Mouse (Mus musculus) MEL (cell line): ENCODE measurements around the gene Fam234b. TPM values are rescaled to one million over a fixed set of nuclear protein-coding genes. Genes with fewer than 3 reads are reported as not detected.

Experiments used
- DNase-seq: peaks from one replicate; pipeline ENCODE4 v3.0.0; 2011; ENCODE audit warnings: low read depth, low spot score
- H3K27ac ChIP-seq: 2 replicates; pipeline ENCODE4 v1.5.1; 2012; ENCODE audit warnings: low read depth, mild to moderate bottlenecking, control low read depth, low read length, moderate library complexity; ENCODE audit not compliant: control insufficient read depth
- H3K27me3 ChIP-seq, 2 experiments: fragments of 150-350 bp in 1 of 2; sonication (generic) in 1 of 2; 2 replicates each; pipeline ENCODE4 v1.6.1; 2012; ENCODE audit warnings: low read length in 2 of 2, mild to moderate bottlenecking in 2 of 2, improper control_type of control experiment in 1 of 2, moderate library complexity in 1 of 2; ENCODE audit not compliant: insufficient read depth in 2 of 2, control insufficient read depth in 1 of 2
- H3K36me3 ChIP-seq, 2 experiments: 2 replicates each; pipeline ENCODE4 v1.6.1; 2012 to 2014; ENCODE audit warnings: low read length in 2 of 2, improper control_type of control experiment in 1 of 2, inconsistent platforms in 1 of 2, mild to moderate bottlenecking in 1 of 2; ENCODE audit not compliant: insufficient read depth in 2 of 2, control insufficient read depth in 1 of 2
- H3K4me1 ChIP-seq, 2 experiments: fragments of 150-350 bp in 1 of 2; sonication (generic) in 1 of 2; 2 replicates each; pipeline ENCODE4 v1.6.1; 2012; ENCODE audit warnings: low read length in 2 of 2, improper control_type of control experiment in 1 of 2, mild to moderate bottlenecking in 1 of 2; ENCODE audit not compliant: insufficient read depth in 2 of 2, control insufficient read depth in 1 of 2
- H3K4me3 ChIP-seq, 2 experiments: fragments of 150-350 bp in 1 of 2; sonication (generic) in 1 of 2; 2 replicates each; pipeline ENCODE4 v1.5.1; 2012; ENCODE audit warnings: low read depth in 2 of 2, low read length in 2 of 2, mild to moderate bottlenecking in 2 of 2, moderate library complexity in 2 of 2, control low read depth in 1 of 2, improper control_type of control experiment in 1 of 2; ENCODE audit not compliant: control insufficient read depth in 1 of 2, insufficient read depth in 1 of 2
- H3K79me2 ChIP-seq: 2 replicates; pipeline ENCODE4 v1.6.1; 2012; ENCODE audit warnings: mild to moderate bottlenecking, low read length, moderate library complexity; ENCODE audit not compliant: control insufficient read depth, poor library complexity, insufficient read depth
- H3K9ac ChIP-seq: 2 replicates; pipeline ENCODE4 v1.6.1; 2012; ENCODE audit warnings: low read depth, mild to moderate bottlenecking, control low read depth, low read length, moderate library complexity; ENCODE audit not compliant: control insufficient read depth, poor library complexity, severe bottlenecking
- H3K9me3 ChIP-seq: fragments of 150-350 bp; sonication (generic); replicated peaks from 2 replicates; pipeline ENCODE4 v1.6.1; 2012; ENCODE audit warnings: mild to moderate bottlenecking, low read length, improper control_type of control experiment, moderate library complexity; ENCODE audit not compliant: insufficient read depth
- CTCF ChIP-seq, 3 experiments: IDR thresholded peaks in 2 of 3; conservative IDR thresholded peaks in 1 of 3; 2 replicates each; pipeline ENCODE4 v1.5.1; 2011 to 2012; ENCODE audit warnings: low read length in 3 of 3, low read depth in 2 of 3, mild to moderate bottlenecking in 2 of 3, improper control_type of control experiment in 1 of 3, inconsistent platforms in 1 of 3, mixed read lengths in 1 of 3, moderate library complexity in 1 of 3; ENCODE audit not compliant: control insufficient read depth in 1 of 3, insufficient read depth in 1 of 3, poor library complexity in 1 of 3, severe bottlenecking in 1 of 3
- GATA1 ChIP-seq: IDR thresholded peaks from 2 replicates; pipeline ENCODE4 v1.6.1; 2011; ENCODE audit warnings: low read depth, low read length, improper control_type of control experiment
- JUND ChIP-seq: IDR thresholded peaks from 2 replicates; pipeline ENCODE4 v1.6.1; 2011; ENCODE audit warnings: low read depth, mild to moderate bottlenecking, improper control_type of control experiment, low read length
- KAT2A ChIP-seq: conservative IDR thresholded peaks from 2 replicates; pipeline ENCODE4 v1.6.1; 2012; ENCODE audit warnings: low read depth, low read length, improper control_type of control experiment, inconsistent platforms
- MAFK ChIP-seq: IDR thresholded peaks from 2 replicates; pipeline ENCODE4 v1.6.1; 2011; ENCODE audit warnings: low read depth, mild to moderate bottlenecking, low read length, improper control_type of control experiment, borderline replicate concordance
- NELFE ChIP-seq: IDR thresholded peaks from 2 replicates; pipeline ENCODE4 v1.6.1; 2011; ENCODE audit warnings: low read depth, low read length, improper control_type of control experiment
- NRF1 ChIP-seq: IDR thresholded peaks from 2 replicates; pipeline ENCODE4 v1.6.1; 2014; ENCODE audit warnings: low read depth, mild to moderate bottlenecking, inconsistent platforms, low read length, improper control_type of control experiment, moderate library complexity; ENCODE audit not compliant: poor library complexity, insufficient read depth, severe bottlenecking
- POLR2A ChIP-seq, 2 experiments: IDR thresholded peaks; 2 replicates each; pipeline ENCODE4 v1.6.1; 2011 to 2012; ENCODE audit warnings: low read length in 2 of 2, mild to moderate bottlenecking in 2 of 2, control low read depth in 1 of 2, improper control_type of control experiment in 1 of 2, low read depth in 1 of 2, moderate library complexity in 1 of 2; ENCODE audit not compliant: control insufficient read depth in 1 of 2, insufficient read depth in 1 of 2, poor library complexity in 1 of 2
- SIN3A ChIP-seq: IDR thresholded peaks from 2 replicates; pipeline ENCODE4 v1.6.1; 2012; ENCODE audit warnings: low read length, improper control_type of control experiment, inconsistent platforms
- SMC3 ChIP-seq: IDR thresholded peaks from 2 replicates; pipeline ENCODE4 v1.6.1; 2011; ENCODE audit warnings: low read depth, low read length, improper control_type of control experiment
- TBP ChIP-seq: IDR thresholded peaks from 2 replicates; pipeline ENCODE4 v1.8.0; 2011; ENCODE audit warnings: low read depth, low read length, improper control_type of control experiment
- TCF12 ChIP-seq: IDR thresholded peaks from 2 replicates; pipeline ENCODE4 v1.6.1; 2014; ENCODE audit warnings: low read depth, mild to moderate bottlenecking, inconsistent platforms, low read length, improper control_type of control experiment, moderate library complexity
- USF1 ChIP-seq: IDR thresholded peaks from 2 replicates; pipeline ENCODE4 v1.6.1; 2014; ENCODE audit warnings: low read depth, mild to moderate bottlenecking, inconsistent platforms, low read length, improper control_type of control experiment, moderate library complexity
- polyA plus RNA-seq, 2 experiments: library from polyadenylated mRNA; stranded (reverse) in 1 of 2; unstranded in 1 of 2; fragments of >175 nt in 1 of 2; fragments of >200 nt in 1 of 2; gene quantifications; 2 replicates each; pipeline versions ENCODE4 v1.2.1 to v1.2.4; 2012; ENCODE audit warnings: low replicate concordance in 2 of 2, low read depth in 1 of 2; ENCODE audit not compliant: insufficient read length in 2 of 2, insufficient read depth in 1 of 2, missing spikeins in 1 of 2
- total RNA-seq: library from RNA; depleted of rRNA; stranded (reverse); fragments of 300-350 nt; gene quantifications from 2 replicates; pipeline ENCODE4 v1.2.3, GENCODE M21; 2012

The Fam234b gene
- total and polyA plus RNA-seq, 3 experiments = 12.2 to 20.5 TPM; not detected in 1

DNA sequence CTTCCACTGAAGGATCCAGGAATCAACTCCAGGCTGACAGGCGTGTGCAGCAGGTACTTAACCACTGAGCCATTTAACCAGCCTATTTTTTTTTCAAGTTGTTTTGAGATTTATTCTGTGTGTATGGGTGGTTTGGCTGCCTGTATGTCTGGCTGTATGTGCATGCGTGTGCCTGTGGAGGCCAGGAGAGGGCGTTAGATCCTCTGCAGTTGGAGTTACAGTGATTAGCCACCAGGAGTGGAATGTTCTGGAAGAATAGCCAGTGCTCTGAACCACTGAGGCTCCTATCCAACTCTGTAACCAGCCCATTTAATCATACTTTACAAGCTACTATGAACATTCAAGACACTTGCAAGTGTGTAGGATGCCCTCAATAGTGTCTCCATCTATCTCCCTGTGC is 38.8 kb downstream of the Fam234b start:
- no peak overlapping the region for H3K4me3 ChIP-seq
- H3K4me1 ChIP-seq = no peaks in the 10 kb centered on the region
- no peaks in the 10 kb centered on the region for H3K27me3 ChIP-seq
- TF ChIP-seq TCF12 (no peak), CTCF (IDR thresholded peaks at IDR 0.05 in 2 of 3, conservative IDR thresholded peaks at IDR 0.05 in 1 of 3; ENCODE audit: control insufficient read depth in 1 of 3, insufficient read depth in 1 of 3, low read depth in 2 of 3, low read length in 3 of 3, poor library complexity in 1 of 3, severe bottlenecking in 1 of 3) (peak in 2 of 3 experiments; percentile 13 to 14; a peak in 1 of 6 replicates)
- H3K79me2 ChIP-seq = no peaks in the 10 kb centered on the region
- no peak for DNase-seq
- H3K36me3 ChIP-seq = no peaks in the 10 kb centered on the region; a peak in 1 of 4 replicates
- H3K9ac ChIP-seq = no peak overlapping the region
- no peak overlapping the region for H3K27ac ChIP-seq
- H3K9me3 ChIP-seq = no peaks in the 10 kb centered on the region

DNA sequence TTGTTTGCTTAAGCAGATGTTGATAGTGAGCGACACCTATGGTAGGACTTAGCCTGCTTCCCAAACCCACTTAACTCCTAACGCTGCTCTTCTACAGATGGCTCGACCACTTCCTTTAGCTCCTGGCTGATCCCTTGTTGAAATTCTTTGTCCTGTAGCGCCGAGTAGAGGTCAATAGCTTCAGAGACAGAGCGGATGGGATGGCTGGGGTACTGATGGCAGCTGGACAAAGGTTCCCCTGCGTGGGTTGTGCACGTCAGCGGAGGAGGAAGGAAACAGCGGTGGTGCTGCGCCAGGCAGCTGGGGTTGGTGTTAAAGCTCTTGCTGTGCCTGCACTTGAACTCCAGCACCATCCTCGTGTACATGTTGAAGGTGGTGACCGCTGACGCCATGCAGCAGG is 39.5 kb downstream of the Fam234b start:
- no peak overlapping the region for H3K4me3 ChIP-seq
- no peaks in the 10 kb centered on the region for H3K9me3 ChIP-seq
- H3K9ac ChIP-seq = no peak overlapping the region
- no peaks in the 10 kb centered on the region for H3K4me1 ChIP-seq
- no peaks in the 10 kb centered on the region for H3K79me2 ChIP-seq
- no peak for DNase-seq
- no peaks in the 10 kb centered on the region; a peak in 1 of 4 replicates for H3K36me3 ChIP-seq
- no peaks in the 10 kb centered on the region for H3K27me3 ChIP-seq
- H3K27ac ChIP-seq = no peak overlapping the region
- TF ChIP-seq POLR2A (IDR thresholded peaks at IDR 0.05; ENCODE audit: control insufficient read depth in 1 of 2, insufficient read depth in 1 of 2, low read depth in 1 of 2, low read length in 2 of 2, poor library complexity in 1 of 2) = no peak
- no peak for TF ChIP-seq KAT2A
- no peak for TF ChIP-seq USF1
- no peak for TF ChIP-seq TCF12
- TF ChIP-seq MAFK = no peak
- no peak for TF ChIP-seq SMC3
- TF ChIP-seq NELFE = no peak
- TF ChIP-seq TBP = no peak
- no peak for TF ChIP-seq GATA1
- no peak for TF ChIP-seq SIN3A

DNA sequence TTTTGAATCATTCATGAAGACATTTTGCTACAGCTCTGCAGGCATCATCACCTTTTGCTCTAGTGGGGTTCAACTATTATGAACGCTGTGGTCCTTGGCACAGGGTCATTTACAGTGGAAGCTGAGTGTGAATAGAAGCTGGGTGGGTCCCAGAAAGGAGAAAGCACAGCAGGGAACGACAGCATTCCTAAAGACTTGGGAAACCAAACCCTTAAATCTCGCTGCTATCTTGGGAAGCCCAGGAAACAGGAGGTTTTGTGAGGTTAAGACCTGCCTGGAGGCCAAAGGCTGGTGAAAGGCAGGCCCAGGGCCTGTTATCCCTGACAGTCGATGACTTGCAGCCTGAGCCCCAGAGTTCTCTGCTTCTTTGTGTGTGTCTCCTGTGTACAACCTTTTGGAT is 40.4 kb downstream of the Fam234b start:
- Histone ChIP-seq H3K27ac (no peak overlapping the region), H3K4me3 (no peak overlapping the region), H3K9ac (no peak overlapping the region), H3K27me3 (no peaks in the 10 kb centered on the region; a peak in 1 of 4 replicates), H3K9me3 (no peaks in the 10 kb centered on the region), H3K79me2 (no peaks in the 10 kb centered on the region), H3K4me1 (no peaks in the 10 kb centered on the region), H3K36me3 (no peaks in the 10 kb centered on the region)
- DNase-seq = no peak
- TF ChIP-seq NRF1 = no peak
- TF ChIP-seq JUND = no peak
- no peak for TF ChIP-seq TBP
- no peak for TF ChIP-seq KAT2A
